Mouse (Mus musculus) G1E (cell line): ENCODE data around the gene Rbmx.

Experiments used
- CTCF ChIP-seq: IDR thresholded peaks from 2 replicates; pipeline ENCODE4 v1.5.1; 2012; ENCODE audit warnings: low read depth, low read length, inconsistent platforms, mixed read lengths
- POLR2AphosphoS5 ChIP-seq: IDR thresholded peaks from 2 replicates; pipeline ENCODE4 v1.6.1; 2012; ENCODE audit warnings: low read depth, low read length, inconsistent platforms; ENCODE audit not compliant: insufficient replicate concordance

DNA sequence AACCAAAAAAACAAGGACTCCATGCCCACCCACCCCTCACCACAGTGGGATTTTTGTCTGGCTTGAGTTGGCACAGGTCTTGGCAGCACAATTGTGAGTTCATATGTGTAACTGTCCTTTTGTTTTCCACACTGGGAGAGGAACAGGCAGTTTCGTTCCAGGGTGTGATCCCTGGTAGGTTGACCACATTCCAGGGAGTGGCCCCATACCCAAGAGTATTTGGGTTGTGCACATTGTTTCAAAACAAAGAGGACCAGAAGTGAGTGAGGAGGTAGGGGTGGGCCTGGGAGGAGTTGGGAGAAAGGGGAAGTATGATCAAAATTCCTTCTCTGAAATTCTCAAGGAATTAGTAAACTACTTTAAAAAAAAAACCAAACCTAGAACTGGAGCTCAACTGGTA, 33.5 kb downstream of the Rbmx start:
- TF ChIP-seq CTCF (no peak), POLR2AphosphoS5 (no peak)
